Mouse (Mus musculus) stomach, embryonic 15.5 days (tissue): ENCODE measurements around the gene Mrps36. TPM values are rescaled to one million over a fixed set of nuclear protein-coding genes. Genes with fewer than 3 reads are reported as not detected.
"Not testable (repeated sequence)": the region's sequence is repeated elsewhere in the genome, so short reads cannot be mapped to it uniquely, and the experiment has no call there.

Experiments
- ATAC-seq: fragments of 200-750 bp; cut with Nextera tagmentation; 2 replicates; pipeline ENCODE4 v1.8.0; 2017; ENCODE audit warnings: low read depth, moderate number of reproducible peaks, moderate TSS enrichment; ENCODE audit not compliant: insufficient read depth, low FRiP score
- H3K27ac ChIP-seq: fragments of 300-500 bp; sonication (generic); 2 replicates; pipeline ENCODE4 v1.5.1; 2015; ENCODE audit warnings: mild to moderate bottlenecking, inconsistent platforms
- H3K27me3 ChIP-seq: fragments of 300-500 bp; sonication (generic); replicated peaks from 2 replicates; pipeline ENCODE4 v1.6.1; 2015; ENCODE audit warnings: inconsistent platforms
- H3K36me3 ChIP-seq: fragments of 300-500 bp; sonication (generic); 2 replicates; pipeline ENCODE4 v1.6.1; 2015; ENCODE audit warnings: inconsistent platforms
- H3K4me1 ChIP-seq: fragments of 300-500 bp; sonication (generic); 2 replicates; pipeline ENCODE4 v1.6.1; 2015; ENCODE audit warnings: inconsistent platforms
- H3K4me2 ChIP-seq: fragments of 300-500 bp; sonication (generic); 2 replicates; pipeline ENCODE4 v1.6.1; 2015; ENCODE audit warnings: mild to moderate bottlenecking, inconsistent platforms
- H3K4me3 ChIP-seq: fragments of 300-500 bp; sonication (generic); replicated peaks from 2 replicates; pipeline ENCODE4 v1.5.1; 2015; ENCODE audit warnings: inconsistent platforms
- H3K9ac ChIP-seq: fragments of 300-500 bp; sonication (generic); 2 replicates; pipeline ENCODE4 v1.6.1; 2015; ENCODE audit warnings: inconsistent platforms
- H3K9me3 ChIP-seq: fragments of 300-500 bp; sonication (generic); 2 replicates; pipeline ENCODE4 v1.6.1; 2016; ENCODE audit warnings: inconsistent platforms
- WGBS: fragments of 180-500 bp; shearing (Covaris S2); methylation state at CpG from one replicate; pipeline ENCODE4 v1.1.7; 2015; 5-methylcytosine and 5-hydroxymethylcytosine counted together
- polyA plus RNA-seq: library from polyadenylated mRNA; unstranded; fragments of >200 nt; fragmentation: Nextera tagmentation; extraction: Ambion mirVana; gene quantifications from 2 replicates; pipeline ENCODE4 v1.2.1, GENCODE M21; 2015

The Mrps36 gene
- polyA plus RNA-seq, 1 experiment from 2014 or later: 184 TPM

- H3K9me3 ChIP-seq: no peaks in the 10 kb centered on the region
- H3K9ac ChIP-seq: peak within 1 kb of the TSS; percentile 70
- no peaks in the 10 kb centered on the region for H3K27me3 ChIP-seq
- H3K4me1 ChIP-seq: peaks cover 13% of the 10 kb centered on the region
- H3K36me3 ChIP-seq: peaks cover 5% of the 10 kb centered on the region
- H3K27ac ChIP-seq: peak within 1 kb of the TSS; percentile 94
- H3K4me3 ChIP-seq: peak within 1 kb of the TSS; percentile 85
- WGBS: 0% methylated on average over 19 of the region's 19 CpGs
- H3K4me2 ChIP-seq: peak within 1 kb of the TSS; percentile 62
- ATAC-seq: peak; percentile 99
Measured at GRCm38 (mm10) chr13:100730861-100731176, 13.6 kb downstream of the Mrps36 start, which contains the start of gene Cdk7. Gene Cdk7 (minus strand): TSS chr13:100730939.

GRCm38 (mm10) chr13:100730153-100730860, 14.2 kb downstream of the Mrps36 start:
- peaks cover 13% of the 10 kb centered on the region for H3K4me1 ChIP-seq
- no peaks in the 10 kb centered on the region for H3K27me3 ChIP-seq
- WGBS: under 1% methylated on average over 30 of the region's 30 CpGs
- H3K4me2 ChIP-seq: peak overlapping the region; percentile 62
- peak overlapping the region; percentile 70 for H3K9ac ChIP-seq
- no peak for ATAC-seq
- peaks cover 6% of the 10 kb centered on the region for H3K36me3 ChIP-seq
- H3K27ac ChIP-seq: peak overlapping the region; percentile 94
- H3K9me3 ChIP-seq: no peaks in the 10 kb centered on the region
- peak overlapping the region; percentile 85 for H3K4me3 ChIP-seq

GRCm38 (mm10) chr13:100728530-100728929, 15.9 kb downstream of the Mrps36 start:
- not testable (repeated sequence) for H3K27me3 ChIP-seq, H3K4me3 ChIP-seq, H3K27ac ChIP-seq, H3K4me2 ChIP-seq, H3K9me3 ChIP-seq, H3K9ac ChIP-seq, ATAC-seq, H3K36me3 ChIP-seq
- H3K4me1 ChIP-seq: peaks cover 13% of the 10 kb centered on the region
- WGBS: 89% methylated on average over 4 of the region's 4 CpGs

GRCm38 (mm10) chr13:100728086-100728485, 16.4 kb downstream of the Mrps36 start:
- H3K27me3 ChIP-seq: no peaks in the 10 kb centered on the region
- H3K4me3 ChIP-seq: no peak overlapping the region
- no peak for ATAC-seq
- H3K36me3 ChIP-seq: peaks cover 10% of the 10 kb centered on the region
- no peaks in the 10 kb centered on the region for H3K9me3 ChIP-seq
- WGBS: 89% methylated on average over 5 of the region's 5 CpGs
- no peak overlapping the region for H3K27ac ChIP-seq
- no peak overlapping the region for H3K4me2 ChIP-seq
- peaks cover 13% of the 10 kb centered on the region for H3K4me1 ChIP-seq
- no peak overlapping the region for H3K9ac ChIP-seq

- ATAC-seq: no peak
- no peak overlapping the region for H3K9ac ChIP-seq
- H3K27ac ChIP-seq: no peak overlapping the region
- no peak overlapping the region for H3K4me3 ChIP-seq
- H3K36me3 ChIP-seq: peaks cover 19% of the 10 kb centered on the region
- no peak overlapping the region for H3K4me2 ChIP-seq
- 83% methylated on average over 10 of the region's 10 CpGs for WGBS
- H3K4me1 ChIP-seq: peaks cover 13% of the 10 kb centered on the region
- H3K9me3 ChIP-seq: no peaks in the 10 kb centered on the region
- H3K27me3 ChIP-seq: no peaks in the 10 kb centered on the region
Measured at GRCm38 (mm10) chr13:100725194-100725593, 19.3 kb downstream of the Mrps36 start.

DNA sequence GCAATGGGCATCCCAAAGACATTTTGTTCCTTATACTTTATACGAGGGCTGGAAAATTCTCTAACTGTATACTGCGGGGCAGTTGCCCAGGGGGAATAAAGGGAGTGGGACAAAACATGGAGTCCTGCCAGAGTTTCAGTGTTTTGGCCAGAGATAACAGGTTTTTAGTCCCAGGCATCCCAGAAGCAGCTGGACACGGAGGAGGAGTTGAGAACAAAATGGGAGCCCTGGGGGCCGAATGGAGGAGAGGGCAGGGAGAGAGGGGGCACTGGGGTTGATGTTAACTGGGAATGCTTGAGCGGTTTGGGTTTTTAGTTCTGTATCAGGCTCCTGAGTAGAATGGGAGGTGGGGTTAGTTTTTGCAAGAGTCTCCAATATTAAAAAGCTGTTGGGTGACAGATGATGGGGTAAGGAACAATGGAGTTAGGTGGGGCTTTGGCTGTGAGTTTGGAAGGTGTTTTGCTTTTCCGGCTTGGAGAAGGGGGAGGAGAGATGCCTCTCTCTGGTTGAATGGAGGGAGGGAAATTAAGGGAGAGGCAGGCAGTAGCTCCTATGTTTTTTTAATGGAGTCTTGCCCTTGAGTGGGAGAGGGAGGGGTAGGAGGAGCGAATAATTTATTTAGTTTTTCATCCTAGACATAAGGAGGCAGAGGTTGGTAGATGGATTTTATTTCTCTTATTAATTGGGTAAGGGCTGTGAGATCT, 20.3 kb downstream of the Mrps36 start:
- ATAC-seq: no peak
- Histone ChIP-seq H3K4me3 (no peak overlapping the region), H3K9me3 (no peaks in the 10 kb centered on the region), H3K36me3 (peaks cover 19% of the 10 kb centered on the region), H3K27me3 (no peaks in the 10 kb centered on the region), H3K4me1 (peaks cover 9% of the 10 kb centered on the region), H3K4me2 (no peak overlapping the region), H3K9ac (no peak overlapping the region), H3K27ac (no peak overlapping the region)
- WGBS: 77% methylated on average over 7 of the region's 7 CpGs

DNA sequence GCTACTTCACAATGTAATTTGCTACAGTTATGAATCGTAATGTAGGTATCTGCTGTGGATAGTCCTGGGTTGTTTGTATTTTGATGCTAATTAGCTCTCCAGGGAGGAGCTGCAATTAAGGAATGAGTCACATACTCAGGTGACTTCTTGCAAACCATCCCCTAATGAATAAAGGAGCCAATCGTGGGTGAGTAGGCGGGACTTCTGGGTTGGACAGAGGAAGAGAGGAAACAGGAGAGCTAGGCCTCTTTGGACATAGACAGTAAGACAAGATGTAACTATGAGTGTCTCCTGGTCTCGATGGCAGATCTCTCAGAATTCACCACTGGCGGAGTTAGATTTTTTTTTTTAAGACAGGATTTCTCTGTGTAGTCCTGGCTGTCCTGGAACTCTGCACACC, 22.8 kb downstream of the Mrps36 start:
- H3K9me3 ChIP-seq: no peaks in the 10 kb centered on the region
- H3K27ac ChIP-seq: no peak overlapping the region
- peaks cover 28% of the 10 kb centered on the region for H3K36me3 ChIP-seq
- no peak overlapping the region for H3K4me3 ChIP-seq
- H3K4me2 ChIP-seq: no peak overlapping the region
- ATAC-seq: no peak
- WGBS: 86% methylated on average over 5 of the region's 5 CpGs
- H3K27me3 ChIP-seq: no peaks in the 10 kb centered on the region
- no peak overlapping the region for H3K9ac ChIP-seq
- H3K4me1 ChIP-seq: no peaks in the 10 kb centered on the region

- no peak overlapping the region for H3K9ac ChIP-seq
- H3K9me3 ChIP-seq: no peaks in the 10 kb centered on the region
- H3K4me1 ChIP-seq: no peaks in the 10 kb centered on the region
- no peak overlapping the region for H3K4me3 ChIP-seq
- no peak overlapping the region for H3K27ac ChIP-seq
- H3K27me3 ChIP-seq: no peaks in the 10 kb centered on the region
- peaks cover 43% of the 10 kb centered on the region for H3K36me3 ChIP-seq
- no peak overlapping the region for H3K4me2 ChIP-seq
- no peak for ATAC-seq
- WGBS: 83% methylated on average over 6 of the region's 6 CpGs
Measured at GRCm38 (mm10) chr13:100715467-100715866, 29.0 kb downstream of the Mrps36 start.

GRCm38 (mm10) chr13:100706206-100706605, 38.3 kb downstream of the Mrps36 start:
- Histone ChIP-seq H3K9me3 (no peaks in the 10 kb centered on the region), H3K4me3 (no peak overlapping the region), H3K36me3 (peaks cover 60% of the 10 kb centered on the region), H3K4me2 (no peak overlapping the region), H3K9ac (no peak overlapping the region), H3K4me1 (no peaks in the 10 kb centered on the region), H3K27me3 (no peaks in the 10 kb centered on the region), H3K27ac (no peak overlapping the region)
- no peak for ATAC-seq
- 96% methylated on average over 7 of the region's 7 CpGs for WGBS

- Histone ChIP-seq H3K27ac (no peak overlapping the region), H3K27me3 (no peaks in the 10 kb centered on the region), H3K9me3 (no peaks in the 10 kb centered on the region), H3K4me3 (no peak overlapping the region), H3K4me2 (no peak overlapping the region), H3K4me1 (no peaks in the 10 kb centered on the region), H3K9ac (no peak overlapping the region), H3K36me3 (peaks cover 59% of the 10 kb centered on the region)
- no peak for ATAC-seq
- 97% methylated on average over 2 of the region's 2 CpGs for WGBS
Measured at GRCm38 (mm10) chr13:100703468-100703867, 41.0 kb downstream of the Mrps36 start.

DNA sequence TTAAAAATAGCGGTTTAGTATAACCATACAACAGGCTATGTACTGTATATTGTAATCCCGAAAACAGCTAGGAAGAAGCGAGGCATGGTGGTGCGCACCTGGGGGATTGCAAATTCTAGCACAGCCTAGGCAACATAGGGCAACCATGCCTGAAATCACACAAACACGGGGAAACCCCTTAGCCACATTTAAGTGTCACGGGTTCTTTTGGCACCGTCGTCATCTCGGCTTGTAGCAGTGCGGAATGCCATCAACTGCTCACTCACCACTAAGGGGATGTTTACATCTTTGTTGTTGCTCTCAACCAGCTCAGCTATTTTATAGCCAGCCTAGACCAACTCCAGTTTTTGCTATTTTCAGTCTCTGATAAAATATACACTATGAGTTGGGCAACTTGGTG, 45.6 kb downstream of the Mrps36 start:
- Histone ChIP-seq H3K36me3 (peaks cover 41% of the 10 kb centered on the region), H3K9ac (no peak overlapping the region), H3K27me3 (no peaks in the 10 kb centered on the region), H3K4me1 (no peaks in the 10 kb centered on the region), H3K27ac (no peak overlapping the region), H3K4me3 (no peak overlapping the region), H3K9me3 (no peaks in the 10 kb centered on the region), H3K4me2 (no peak overlapping the region)
- WGBS: 95% methylated on average over 10 of the region's 10 CpGs
- ATAC-seq: no peak

DNA sequence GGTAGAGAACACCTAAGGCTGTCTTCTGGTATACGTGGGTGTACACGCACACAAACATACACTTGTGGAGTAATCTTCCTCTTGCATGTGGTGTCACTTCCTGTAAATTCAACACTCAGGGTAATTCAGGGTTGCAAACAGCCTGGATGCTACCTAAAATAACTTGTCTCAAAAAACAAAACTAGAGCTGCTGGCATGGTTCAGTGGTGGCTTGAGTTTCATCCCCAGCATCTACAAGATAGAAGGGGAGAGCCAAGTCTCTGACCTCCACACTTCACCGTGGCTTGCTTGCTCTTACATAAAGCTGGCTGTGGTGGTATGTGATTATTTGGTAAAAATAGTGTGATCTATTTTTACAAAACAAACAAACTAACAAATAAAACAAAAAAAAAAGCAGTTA, 46.9 kb downstream of the Mrps36 start:
- no peak overlapping the region for H3K4me3 ChIP-seq
- WGBS: 90% methylated on average over 3 of the region's 3 CpGs
- H3K27ac ChIP-seq: no peak overlapping the region
- no peaks in the 10 kb centered on the region for H3K27me3 ChIP-seq
- no peak overlapping the region for H3K9ac ChIP-seq
- no peaks in the 10 kb centered on the region for H3K4me1 ChIP-seq
- no peaks in the 10 kb centered on the region for H3K9me3 ChIP-seq
- no peak overlapping the region for H3K4me2 ChIP-seq
- ATAC-seq: no peak
- H3K36me3 ChIP-seq: peaks cover 32% of the 10 kb centered on the region; the same call in 1 of the 2 replicates
